Mouse (Mus musculus): ENCODE data around the gene Prss23.

Prss23 gene

GRCm38 (mm10) chr7:89526731-89527429 lies at the start of gene Prss23:
Gene Prss23, minus strand, starts transcription at chr7:89527187.
- no peak for DNase-seq

DNA sequence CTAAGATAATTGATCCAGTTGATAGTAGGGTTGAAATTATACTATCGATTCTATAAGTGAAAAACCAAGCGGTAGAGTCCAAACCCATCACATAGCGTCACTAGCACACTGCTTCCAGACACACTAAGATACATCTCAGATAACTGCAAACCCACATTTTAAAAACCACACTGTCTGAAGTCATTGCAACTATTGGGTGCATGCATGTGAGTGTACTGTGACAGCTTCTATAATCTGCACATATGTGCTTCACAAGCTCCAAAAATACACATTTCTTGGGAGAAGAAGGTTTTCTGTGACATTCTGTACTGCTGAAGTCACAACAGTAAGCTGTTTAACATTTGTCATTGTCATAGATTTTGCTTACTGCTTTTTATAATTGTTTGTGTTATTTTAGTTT lies 49.1 kb upstream of the Prss23 start:
- no peak for DNase-seq

DNA sequence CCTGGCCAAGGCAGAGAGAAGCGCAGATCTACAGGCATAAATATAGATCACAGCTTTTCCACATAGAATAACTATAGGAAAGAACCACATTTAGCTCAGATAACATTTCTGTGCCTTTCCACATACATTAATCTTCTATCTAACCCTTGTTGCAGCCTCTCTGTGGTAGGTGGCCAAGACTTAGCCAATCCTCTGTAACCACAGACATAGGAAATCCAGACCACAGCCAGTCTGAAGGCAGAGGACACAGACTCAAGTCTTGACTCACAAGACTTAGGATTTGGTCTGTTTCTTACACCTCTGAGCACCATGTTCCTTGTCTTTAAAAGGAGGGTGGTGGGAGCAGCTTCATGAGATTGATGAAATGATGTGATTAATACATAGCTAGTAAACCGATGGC lies 37.6 kb upstream of the Prss23 start:
- DNase-seq = no peak

GRCm38 (mm10) chr7:89563501-89563900 lies 36.5 kb upstream of the Prss23 start:
- no peak for DNase-seq

GRCm38 (mm10) chr7:89562140-89562539 lies 35.2 kb upstream of the Prss23 start:
- no peak for DNase-seq

- DNase-seq = no peak
Observed at GRCm38 (mm10) chr7:89560939-89561338, 34.0 kb upstream of the Prss23 start.

DNA sequence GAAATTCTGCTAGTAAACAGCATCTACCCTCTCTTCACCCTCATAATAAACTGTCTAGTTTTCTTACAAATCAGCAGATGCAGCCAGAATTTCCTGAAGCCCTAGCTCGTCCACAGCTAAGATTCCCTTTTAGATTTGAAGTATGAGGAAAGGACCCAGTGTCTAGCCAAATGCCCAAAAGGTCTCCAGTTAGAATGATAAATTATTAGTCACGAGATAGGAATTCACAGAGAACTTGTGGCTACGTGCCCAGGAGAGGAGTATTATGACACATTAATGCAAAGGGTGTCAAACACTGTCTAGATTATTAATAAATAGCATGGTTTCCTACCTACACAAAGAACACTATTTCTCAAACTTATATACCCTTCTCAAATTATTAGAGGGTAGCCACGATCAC lies 32.6 kb upstream of the Prss23 start:
- DNase-seq = no peak

GRCm38 (mm10) chr7:89559105-89559504 lies 32.1 kb upstream of the Prss23 start:
- DNase-seq = no peak

DNA sequence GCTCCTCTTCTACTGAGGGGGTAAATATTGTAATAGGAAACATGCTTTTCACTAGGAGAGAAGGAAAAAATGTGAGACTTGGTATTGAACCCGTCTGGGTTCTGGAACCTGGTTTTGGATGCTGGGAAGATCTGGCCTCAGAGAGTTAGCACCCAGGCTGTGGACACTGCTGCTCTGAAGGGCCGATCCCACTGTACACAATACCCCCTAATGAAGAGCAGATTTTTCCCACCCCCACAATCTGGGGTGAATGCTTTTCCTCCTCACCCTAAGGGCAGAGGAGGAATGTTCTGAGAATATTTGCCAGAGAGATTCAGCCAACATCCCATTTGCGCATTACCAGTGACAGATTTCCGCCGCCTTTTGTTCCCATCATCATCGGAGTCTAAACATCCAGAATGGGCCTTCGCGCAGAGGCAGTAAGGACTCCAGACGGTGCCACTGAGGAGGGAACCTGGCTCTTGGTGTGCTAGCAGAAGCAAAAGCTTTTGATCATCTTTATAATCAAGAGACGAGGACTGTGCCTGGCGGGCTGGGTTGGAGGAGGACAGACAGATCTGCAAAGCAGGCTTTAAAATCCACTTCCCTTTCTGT lies 31.6 kb upstream of the Prss23 start:
- DNase-seq = no peak

- peak; percentile 56 to 74 for DNase-seq
Observed at GRCm38 (mm10) chr7:89557056-89557455, 30.1 kb upstream of the Prss23 start.

GRCm38 (mm10) chr7:89556652-89557051 lies 29.7 kb upstream of the Prss23 start:
- no peak for DNase-seq

- no peak for DNase-seq
Observed at GRCm38 (mm10) chr7:89555170-89555569, 28.2 kb upstream of the Prss23 start.

DNA sequence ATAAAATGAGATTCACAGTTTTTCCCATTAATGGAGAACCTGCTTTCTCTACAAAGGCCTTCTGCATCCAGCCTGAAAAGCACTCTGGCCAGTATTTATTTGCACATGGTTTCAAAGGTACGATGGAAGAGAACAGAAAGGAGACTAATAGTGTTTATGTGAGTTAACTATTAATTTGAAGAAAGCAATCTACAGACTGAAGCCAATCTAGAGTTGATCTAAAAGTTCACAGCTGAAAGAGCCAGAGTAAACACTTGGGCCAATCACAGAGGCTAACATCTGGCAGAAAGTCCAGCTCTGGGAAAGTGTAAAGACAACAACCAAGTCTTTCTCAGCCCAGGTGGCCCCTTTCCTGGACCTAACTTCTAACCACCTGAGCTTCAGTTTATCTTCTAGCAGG lies 27.1 kb upstream of the Prss23 start:
- DNase-seq = no peak

GRCm38 (mm10) chr7:89540976-89541375 lies 14.0 kb upstream of the Prss23 start:
- no peak for DNase-seq

GRCm38 (mm10) chr7:89539391-89539790 lies 12.4 kb upstream of the Prss23 start:
- no peak for DNase-seq

- DNase-seq = no peak
Observed at GRCm38 (mm10) chr7:89527430-89527856, 456 bp upstream of the Prss23 start.

DNA sequence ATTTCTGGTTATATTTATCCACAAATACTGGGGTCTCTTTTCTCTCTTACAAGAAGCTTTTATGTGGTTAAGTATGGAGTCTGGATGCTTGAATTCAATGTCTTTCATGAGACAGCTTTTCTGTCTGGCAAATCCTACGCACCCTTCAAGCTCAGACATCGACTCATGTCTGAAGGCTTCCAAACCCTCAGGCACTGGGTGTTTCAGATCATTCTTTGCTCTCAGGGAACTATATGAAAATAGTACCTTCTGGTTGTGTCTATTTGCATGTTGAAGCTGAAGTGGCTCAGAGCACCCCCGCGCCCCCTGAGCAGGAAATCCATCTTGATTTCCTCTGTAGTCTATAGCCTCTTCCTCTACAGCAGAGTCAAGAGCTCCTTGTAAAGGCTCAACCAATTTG lies 3.2 kb downstream of the Prss23 start:
- no peak for DNase-seq

DNA sequence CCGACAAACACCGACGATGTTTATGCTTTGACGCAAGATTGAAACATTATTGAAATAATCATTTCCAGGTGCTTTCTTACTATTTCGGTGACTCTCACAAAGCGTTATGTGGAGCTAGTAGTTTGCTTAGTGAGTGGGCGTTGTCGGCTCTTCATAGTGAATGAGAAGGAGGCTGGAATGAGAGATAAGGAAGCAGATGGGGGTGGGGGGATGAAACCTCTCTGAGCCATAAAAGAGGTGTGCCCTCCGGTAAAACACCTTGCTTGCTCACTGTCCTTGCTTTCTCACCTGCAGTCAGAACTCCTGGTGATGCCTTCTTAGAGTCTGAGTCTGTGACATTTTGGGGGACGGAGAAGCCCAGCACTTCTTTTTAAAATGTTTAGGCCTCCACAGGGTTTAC lies 4.8 kb downstream of the Prss23 start:
- DNase-seq = no peak

- peak; percentile 67 to 76 for DNase-seq
Observed at GRCm38 (mm10) chr7:89517460-89518390, 9.3 kb downstream of the Prss23 start.

DNA sequence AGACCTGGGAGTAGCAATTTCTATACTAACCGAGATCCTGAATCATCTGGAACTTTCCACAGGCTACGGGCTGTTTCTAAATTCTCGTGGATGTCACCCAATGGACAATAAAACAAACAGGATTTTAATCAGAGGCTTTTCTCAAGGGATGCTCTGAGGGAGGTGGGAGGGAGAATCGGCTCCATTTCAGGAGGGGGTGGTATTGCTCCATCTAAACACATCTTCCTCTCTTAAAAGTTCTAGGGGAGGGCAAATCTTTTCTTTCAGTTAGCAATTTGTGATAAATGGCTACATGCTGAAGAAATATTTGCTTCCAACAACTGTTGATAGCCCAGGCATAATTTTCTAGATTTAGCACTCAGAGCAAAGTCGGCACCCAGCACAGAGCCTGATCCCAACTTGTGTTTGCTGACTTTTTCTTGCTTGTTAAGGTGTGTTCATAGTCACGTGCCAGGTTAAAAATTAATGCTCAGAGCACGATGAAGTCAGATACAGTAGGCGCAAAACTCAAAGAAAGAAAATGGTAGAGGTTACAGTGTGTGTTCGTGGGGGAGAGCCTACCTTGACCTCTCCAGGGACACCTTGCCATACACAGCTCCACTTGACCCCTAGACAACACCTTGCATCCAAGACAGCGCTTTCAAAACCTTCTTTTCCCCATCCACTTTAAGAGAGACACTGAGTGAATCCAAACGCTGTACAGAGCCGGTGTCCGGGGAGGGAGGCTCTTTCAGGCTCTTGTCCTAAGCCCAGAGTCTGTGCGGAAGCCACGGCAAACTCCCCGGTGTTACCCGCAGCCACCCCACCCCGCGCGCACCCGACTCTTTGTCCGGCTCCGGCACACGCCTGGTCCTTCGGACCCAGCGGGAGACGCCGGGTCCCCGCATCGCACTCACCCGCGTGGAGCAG lies 10.2 kb downstream of the Prss23 start:
- DNase-seq = peak in 1 of 2 experiments; percentile 18

GRCm38 (mm10) chr7:89511921-89512514 lies 15.0 kb downstream of the Prss23 start:
- no peak for DNase-seq

- no peak for DNase-seq
Observed at GRCm38 (mm10) chr7:89508672-89509071, 18.3 kb downstream of the Prss23 start.

Measured in cerebellum, postnatal 14 days (tissue).